Comparison of ENCODE assay signal across 8 mouse cellular contexts in genomic region chr9:107700114-107700571, GRCm38 (mm10). TPM values are rescaled to one million over a fixed set of nuclear protein-coding genes. Genes with fewer than 3 reads are reported as not detected.
DNase-seq lines count a peak whose midpoint lies in the region; ATAC-seq and TF ChIP-seq lines count a peak whose summit lies in the region.

No protein-coding gene starts in this region.

- TF ChIP-seq POLR2A in cerebellum, adult 2 months (IDR thresholded peaks at IDR 0.05; ENCODE audit: borderline replicate concordance, insufficient read depth, low read length) = no peak

- peak overlapping the region; percentile 26; the same call in 1 of the 2 replicates for H3K9ac ChIP-seq in hindbrain, embryonic 14.5 days
- H3K9ac ChIP-seq in limb, embryonic 15.5 days = no peak overlapping the region
- H3K9ac ChIP-seq in stomach, embryonic 14.5 days (replicated peaks; ENCODE audit: low read depth, low read length) = no peak overlapping the region

- 40% methylated on average over 6 of the region's 6 CpGs for WGBS in cerebellum, adult 2 months
- 22% methylated on average over 6 of the region's 6 CpGs for WGBS in hindbrain, embryonic 14.5 days
- 16% methylated on average over 6 of the region's 6 CpGs for WGBS in limb, embryonic 15.5 days
- whole genome bisulfite sequencing in stomach, embryonic 14.5 days = 26% methylated on average over 6 of the region's 6 CpGs

- H3K4me2 ChIP-seq in hindbrain, embryonic 14.5 days (replicated peaks) = no peak overlapping the region
- peak overlapping the region; percentile 24 for H3K4me2 ChIP-seq in limb, embryonic 15.5 days
- no peak overlapping the region for H3K4me2 ChIP-seq in stomach, embryonic 14.5 days (replicated peaks; ENCODE audit: low read depth, low read length)

- H3K4me1 ChIP-seq in cerebellum, adult 2 months (ENCODE audit: control insufficient read depth, insufficient read depth, low read length) = peaks cover 29% of the 10 kb centered on the region
- H3K4me1 ChIP-seq in hindbrain, embryonic 14.5 days (replicated peaks; ENCODE audit: control insufficient read depth, insufficient read depth, low read length) = peaks cover 76% of the 10 kb centered on the region
- H3K4me1 ChIP-seq in limb, embryonic 15.5 days = peaks cover 93% of the 10 kb centered on the region
- H3K4me1 ChIP-seq in stomach, embryonic 14.5 days (ENCODE audit: control insufficient read depth, insufficient read depth, low read length) = peaks cover 96% of the 10 kb centered on the region

- no peak overlapping the region for H3K27ac ChIP-seq in cerebellum, adult 2 months (ENCODE audit: insufficient read depth, low read length)
- no peak overlapping the region for H3K27ac ChIP-seq in hindbrain, embryonic 14.5 days
- peak overlapping the region; percentile 72 for H3K27ac ChIP-seq in limb, embryonic 15.5 days
- H3K27ac ChIP-seq in stomach, embryonic 14.5 days (ENCODE audit: low read length) = peak overlapping the region; percentile 76

- H3K36me3 ChIP-seq in hindbrain, embryonic 14.5 days (replicated peaks; ENCODE audit: control insufficient read depth, insufficient read depth) = peaks cover 28% of the 10 kb centered on the region
- H3K36me3 ChIP-seq in limb, embryonic 15.5 days = peaks cover 30% of the 10 kb centered on the region
- H3K36me3 ChIP-seq in stomach, embryonic 14.5 days (ENCODE audit: control insufficient read depth, insufficient read depth, low read length) = peaks cover 6% of the 10 kb centered on the region

- no peak overlapping the region for H3K4me3 ChIP-seq in cerebellum, adult 2 months (replicated peaks; ENCODE audit: insufficient read depth, low read depth, low read length)
- no peak overlapping the region for H3K4me3 ChIP-seq in hindbrain, embryonic 14.5 days (replicated peaks; ENCODE audit: low read length)
- no peak overlapping the region for H3K4me3 ChIP-seq in limb, embryonic 15.5 days
- H3K4me3 ChIP-seq in stomach, embryonic 14.5 days (ENCODE audit: low read depth, low read length) = no peak overlapping the region

- no peak for TF ChIP-seq CTCF in cerebellum, adult 2 months (IDR thresholded peaks at IDR 0.05; ENCODE audit: borderline replicate concordance, insufficient read depth, low read depth, low read length)

- H3K9me3 ChIP-seq in hindbrain, embryonic 14.5 days (ENCODE audit: control insufficient read depth, low read length) = no peaks in the 10 kb centered on the region
- H3K9me3 ChIP-seq in limb, embryonic 15.5 days = no peaks in the 10 kb centered on the region
- H3K9me3 ChIP-seq in stomach, embryonic 14.5 days (ENCODE audit: control insufficient read depth, low read depth, low read length) = no peaks in the 10 kb centered on the region

- peak; percentile 44 to 48 for DNase-seq in cerebellum, adult 2 months
- no peak for DNase-seq in cerebellum, adult 11 months
- DNase-seq in Muller cell, postnatal 12 days (ENCODE audit: inconsistent ontology term) = peak; percentile 82
- no peak for DNase-seq in hindbrain, embryonic 14.5 days (ENCODE audit: low spot score)
- no peak for DNase-seq in thymus, postnatal 14 days

- H3K27me3 ChIP-seq in cerebellum, adult 2 months (ENCODE audit: control insufficient read depth, insufficient read depth, low read length) = no peaks in the 10 kb centered on the region
- H3K27me3 ChIP-seq in hindbrain, embryonic 14.5 days (ENCODE audit: control insufficient read depth, insufficient read depth, low read length) = no peaks in the 10 kb centered on the region
- no peaks in the 10 kb centered on the region for H3K27me3 ChIP-seq in limb, embryonic 15.5 days
- H3K27me3 ChIP-seq in stomach, embryonic 14.5 days (ENCODE audit: control insufficient read depth, insufficient read depth, low read length) = no peaks in the 10 kb centered on the region

- peak; percentile 76 for ATAC-seq in frontal cortex, adult (ENCODE audit: low TSS enrichment)
- peak; percentile 35 for ATAC-seq in hindbrain, embryonic 14.5 days (ENCODE audit: low FRiP score)
- no peak for ATAC-seq in limb, embryonic 15.5 days (ENCODE audit: insufficient number of reproducible peaks, low FRiP score, low TSS enrichment, low read depth)
- ATAC-seq in stomach, embryonic 14.5 days (ENCODE audit: insufficient number of reproducible peaks, insufficient read depth, low FRiP score, low read depth) = no peak

RNA-seq across cellular contexts. Expression of gene Sema3f, which starts 10.1 kb away (rescaled TPM):
- polyA plus RNA-seq in cerebellum, adult 2 months (2012; rRNA removed) = 30.4 and 31.8 TPM in 2 replicates
- polyA plus RNA-seq in hindbrain, embryonic 14.5 days (2014; fragmentation: Nextera tagmentation; extraction: Ambion mirVana) = 17.5 and 17.7 TPM in 2 replicates
- polyA plus RNA-seq in limb, embryonic 15.5 days (2015; fragmentation: Nextera tagmentation; extraction: Ambion mirVana) = 26.6 and 38.2 TPM in 2 replicates
- polyA plus RNA-seq in stomach, embryonic 14.5 days (2014; fragmentation: Nextera tagmentation; extraction: Ambion mirVana) = 30.2 and 33.2 TPM in 2 replicates

RNA-seq across cellular contexts. Expression of gene Gnat1, which starts 20.6 kb away (rescaled TPM):
- 0.15 and 0.36 TPM in 2 replicates for polyA plus RNA-seq in cerebellum, adult 2 months (2012; rRNA removed)
- 1.3 TPM in 2 replicates for polyA plus RNA-seq in hindbrain, embryonic 14.5 days (2014; fragmentation: Nextera tagmentation; extraction: Ambion mirVana)
- 2.8 TPM in 2 replicates for polyA plus RNA-seq in limb, embryonic 15.5 days (2015; fragmentation: Nextera tagmentation; extraction: Ambion mirVana)
- 1.8 and 2.4 TPM in 2 replicates for polyA plus RNA-seq in stomach, embryonic 14.5 days (2014; fragmentation: Nextera tagmentation; extraction: Ambion mirVana)

RNA-seq across cellular contexts. Expression of gene Slc38a3, which starts 30.8 kb away (rescaled TPM):
- polyA plus RNA-seq in cerebellum, adult 2 months (2012; rRNA removed) = 145 and 152 TPM in 2 replicates
- 48.3 and 48.5 TPM in 2 replicates for polyA plus RNA-seq in hindbrain, embryonic 14.5 days (2014; fragmentation: Nextera tagmentation; extraction: Ambion mirVana)
- polyA plus RNA-seq in limb, embryonic 15.5 days (2015; fragmentation: Nextera tagmentation; extraction: Ambion mirVana) = 5.0 and 5.1 TPM in 2 replicates
- polyA plus RNA-seq in stomach, embryonic 14.5 days (2014; fragmentation: Nextera tagmentation; extraction: Ambion mirVana) = 3.7 and 7.1 TPM in 2 replicates

Comparison
In these comparisons a context has a peak if more than half of its experiments do, and no peak if none do; other contexts are left out.
1. DNase-seq: peak in cerebellum, adult 2 months (2 of 2) and Muller cell, postnatal 12 days (single experiment); none in cerebellum, adult 11 months (single experiment), hindbrain, embryonic 14.5 days (single experiment) and thymus, postnatal 14 days (single experiment).
2. H3K27ac ChIP-seq: peak in limb, embryonic 15.5 days (single experiment) and stomach, embryonic 14.5 days (single experiment); none in cerebellum, adult 2 months (single experiment) and hindbrain, embryonic 14.5 days (single experiment).
3. ATAC-seq: peak in frontal cortex, adult (single experiment) and hindbrain, embryonic 14.5 days (single experiment); none in limb, embryonic 15.5 days (single experiment) and stomach, embryonic 14.5 days (single experiment).